Mouse (Mus musculus): Measurements from ENCODE around the gene Vmn1r89.

The Vmn1r89 gene

DNA sequence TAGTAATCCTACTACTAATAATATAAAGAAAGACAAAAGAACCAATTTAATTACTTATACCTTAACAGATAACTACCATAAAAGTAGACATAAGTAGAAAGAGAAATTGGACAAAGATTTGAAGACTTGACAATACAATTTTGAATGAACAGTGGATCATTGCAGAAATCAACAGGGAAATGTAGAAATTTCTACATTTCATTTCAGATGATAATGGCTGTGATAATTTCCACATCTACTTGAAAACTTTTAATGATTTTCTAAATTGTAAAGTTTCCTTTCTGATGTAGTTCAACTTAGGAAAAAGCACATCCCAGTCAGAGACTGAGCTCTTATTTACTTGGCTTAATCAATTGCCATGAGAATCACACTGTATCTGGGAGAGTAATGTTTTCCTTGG is at the start of gene Vmn1r89:
Vmn1r89 (plus strand) TSS at position 301 of the 400 bp plus-strand sequence.
- DNase-seq (ENCODE audit: low read depth, low spot score): no peak

DNA sequence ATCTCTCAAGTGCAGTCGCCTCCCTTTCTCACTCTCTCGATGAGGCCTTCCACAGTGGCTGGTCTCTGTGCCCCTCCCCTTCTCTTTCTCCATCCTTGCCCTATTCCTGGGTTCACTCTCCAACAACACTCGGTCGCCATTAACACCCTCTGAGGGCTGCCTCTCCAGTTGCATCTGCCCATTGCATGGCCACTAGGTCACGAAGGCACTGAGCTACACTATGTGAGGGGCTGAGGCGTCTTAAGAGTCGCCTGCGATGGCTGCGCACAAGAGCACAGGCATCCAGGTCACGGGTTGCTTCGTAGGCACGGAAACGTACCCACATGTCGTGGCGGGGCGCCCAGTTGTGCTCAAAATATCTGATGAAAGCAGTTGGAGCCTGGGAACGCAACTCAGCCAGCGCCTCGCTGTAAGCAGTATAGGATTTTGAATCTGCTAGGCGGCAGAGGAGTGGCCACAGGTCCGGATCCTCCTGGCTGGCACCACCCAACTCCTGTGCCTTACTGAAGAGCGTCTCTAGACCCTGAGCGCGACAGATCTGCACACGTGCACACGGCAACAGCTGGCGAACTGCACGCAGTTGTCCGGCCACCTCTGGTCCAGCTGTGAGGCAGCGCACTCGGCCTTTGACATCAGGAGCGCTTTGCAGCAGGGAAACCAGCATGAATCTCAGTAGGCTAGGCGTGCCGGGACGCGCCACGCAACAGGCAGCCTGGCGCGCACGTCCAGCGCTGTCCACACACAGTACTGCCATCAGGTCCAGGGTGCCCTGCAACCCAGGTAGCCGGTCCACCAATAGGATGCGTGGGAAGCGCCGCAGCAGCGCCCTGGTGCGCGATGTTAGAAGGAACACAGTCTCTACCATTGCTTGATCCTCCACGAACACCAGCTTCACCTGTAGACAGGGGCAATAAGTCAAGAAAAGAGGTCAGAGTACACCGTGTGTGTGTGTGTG is 48.2 kb downstream of the Vmn1r89 start:
- DNase-seq (ENCODE audit: low read depth, low spot score): no peak

DNA sequence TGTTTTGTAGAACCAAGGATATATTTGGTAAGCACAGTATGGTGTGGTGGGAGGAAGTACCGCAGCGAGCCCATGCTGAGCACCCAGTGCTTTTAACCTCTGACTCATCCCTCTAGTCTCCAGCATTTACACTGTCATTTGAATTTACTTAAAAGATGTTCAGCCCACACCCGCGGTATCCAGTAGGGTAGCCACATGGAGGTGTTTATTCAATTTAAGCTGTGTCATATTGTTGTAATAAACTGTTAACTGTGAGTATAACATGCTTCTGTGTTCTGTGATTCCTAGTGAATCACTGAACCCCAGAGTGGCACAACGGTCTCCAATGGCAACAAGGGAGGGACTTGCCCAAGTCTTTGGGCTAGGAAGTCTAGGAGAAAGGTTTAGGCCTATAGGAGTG is 51.0 kb downstream of the Vmn1r89 start:
- no peak for DNase-seq (ENCODE audit: low read depth, low spot score)

DNA sequence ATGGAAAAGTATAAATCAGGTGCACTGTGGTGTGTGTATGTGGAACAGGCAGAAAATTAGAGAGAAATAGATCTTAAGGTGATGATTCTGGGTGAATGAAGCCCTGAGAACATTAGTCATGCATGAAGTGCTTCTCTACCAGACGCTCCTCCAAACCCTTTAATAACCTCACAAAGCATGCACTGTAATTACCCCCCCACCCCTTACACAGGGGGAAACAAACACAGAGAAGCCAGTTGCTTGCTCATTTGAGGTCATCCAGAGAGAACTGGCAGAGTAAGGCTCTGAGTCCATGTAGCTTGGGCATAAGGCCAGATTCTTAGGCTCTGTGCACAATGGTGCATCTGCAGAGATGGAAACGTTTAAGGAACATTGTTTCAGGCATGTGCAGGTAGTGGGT is 51.6 kb downstream of the Vmn1r89 start:
- no peak for DNase-seq (ENCODE audit: low read depth, low spot score)

DNA sequence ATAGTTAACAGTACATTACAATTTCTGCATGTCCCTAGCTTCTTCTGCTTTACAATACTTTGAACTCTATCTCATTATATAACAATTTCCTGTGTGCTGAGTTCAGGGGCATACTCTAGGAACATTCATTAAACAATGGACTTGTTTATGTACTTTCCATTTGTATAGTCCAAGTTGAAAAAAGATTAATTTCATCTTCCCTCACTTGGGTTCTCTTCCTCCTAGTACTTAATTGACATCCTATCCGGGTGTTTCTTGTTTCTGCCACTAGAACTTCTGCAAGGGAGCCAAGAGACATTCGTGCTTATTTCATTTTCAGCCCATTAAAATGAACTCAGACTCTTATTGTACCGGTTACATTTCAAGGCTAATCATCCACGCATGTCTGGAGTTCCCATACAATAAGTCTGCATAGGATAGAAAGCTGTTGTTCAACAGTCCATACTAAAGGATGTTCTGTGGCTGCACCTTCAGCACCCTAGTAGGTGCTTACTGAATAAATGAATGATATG is 56.0 kb downstream of the Vmn1r89 start:
- DNase-seq (ENCODE audit: low read depth, low spot score): no peak

DNA sequence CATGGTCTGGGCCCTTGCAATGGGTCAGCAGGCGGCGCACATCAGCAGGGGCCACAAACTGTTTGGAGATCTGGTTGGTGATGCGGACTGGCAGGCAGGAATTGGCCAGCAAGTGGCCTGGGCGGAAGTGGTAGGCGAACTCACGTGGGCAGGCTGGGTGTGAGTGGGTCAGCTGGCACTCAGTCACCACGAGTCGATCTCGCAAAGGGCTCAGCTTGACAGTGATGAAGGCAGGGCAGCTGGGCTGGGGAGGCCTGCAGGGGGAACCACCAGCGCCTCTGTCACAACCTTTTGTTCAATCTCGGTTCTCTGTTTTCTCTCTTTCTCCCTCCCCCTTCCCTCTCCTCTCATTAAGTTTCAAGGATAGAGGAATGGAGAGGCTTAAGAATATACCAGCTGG is 56.6 kb downstream of the Vmn1r89 start:
- DNase-seq (ENCODE audit: low read depth, low spot score): no peak
